Mouse (Mus musculus) retina, adult 2 months (tissue): ENCODE measurements around the gene Mapkap1.
"Not testable (repeated sequence)": the region's sequence is repeated elsewhere in the genome, so short reads cannot be mapped to it uniquely, and the experiment has no call there.

ENCODE experiments used
- DNase-seq: peaks from one replicate; pipeline ENCODE4 v3.0.0-alpha.2; 2012; ENCODE audit warnings: low read depth, low spot score

Mapkap1 gene

DNA sequence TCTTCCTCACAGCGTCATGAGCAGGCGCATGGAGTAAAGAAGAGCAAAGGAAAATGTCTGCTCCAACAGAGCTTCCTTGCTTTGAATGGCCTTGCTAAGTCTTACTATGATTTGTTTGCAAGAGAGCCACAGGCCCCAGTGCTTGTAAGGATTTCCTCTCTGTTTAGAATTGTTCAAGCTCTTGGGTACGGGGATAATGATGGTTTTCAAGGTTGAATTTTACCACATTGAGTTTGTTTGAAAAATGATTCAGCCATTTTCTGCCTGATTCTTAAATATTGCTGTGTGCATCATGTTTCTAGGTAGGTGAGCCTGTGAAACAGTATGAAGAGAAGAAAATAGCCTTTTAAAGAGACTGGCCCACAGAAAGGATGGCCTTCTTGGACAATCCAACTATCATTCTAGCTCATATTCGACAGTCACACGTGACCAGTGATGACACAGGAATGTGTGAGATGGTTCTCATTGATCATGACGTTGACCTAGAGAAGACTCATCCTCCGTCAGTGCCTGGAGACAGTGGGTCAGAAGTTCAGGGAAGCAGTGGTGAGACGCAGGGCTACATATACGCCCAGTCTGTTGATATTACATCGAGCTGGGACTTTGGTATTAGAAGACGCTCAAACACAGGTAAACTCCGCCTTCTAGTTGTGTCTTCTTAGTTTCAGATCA is 25.3 kb downstream of the Mapkap1 start:
- no peak for DNase-seq

GRCm38 (mm10) chr2:34432887-34433286 is 26.3 kb downstream of the Mapkap1 start:
- not testable (repeated sequence) for DNase-seq

DNA sequence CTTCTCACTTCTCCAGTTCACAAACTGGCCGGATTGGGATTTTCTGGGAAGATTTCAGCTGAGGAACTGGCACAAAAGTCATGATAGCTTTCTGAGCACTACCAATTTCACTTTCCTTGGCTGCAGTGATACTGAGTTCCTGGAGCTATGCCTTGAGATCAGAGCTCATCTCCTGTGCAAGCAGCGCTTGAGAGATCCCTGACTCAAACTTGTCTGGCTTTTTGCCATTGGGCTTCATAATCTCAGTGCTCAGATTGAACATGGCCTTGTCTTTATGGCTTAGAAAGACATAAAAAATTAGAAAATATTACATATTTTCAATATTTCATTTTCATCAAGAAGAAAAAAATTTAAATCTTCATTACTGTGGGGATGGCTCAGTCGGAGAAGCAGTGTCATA is 29.8 kb downstream of the Mapkap1 start:
- DNase-seq: no peak

DNA sequence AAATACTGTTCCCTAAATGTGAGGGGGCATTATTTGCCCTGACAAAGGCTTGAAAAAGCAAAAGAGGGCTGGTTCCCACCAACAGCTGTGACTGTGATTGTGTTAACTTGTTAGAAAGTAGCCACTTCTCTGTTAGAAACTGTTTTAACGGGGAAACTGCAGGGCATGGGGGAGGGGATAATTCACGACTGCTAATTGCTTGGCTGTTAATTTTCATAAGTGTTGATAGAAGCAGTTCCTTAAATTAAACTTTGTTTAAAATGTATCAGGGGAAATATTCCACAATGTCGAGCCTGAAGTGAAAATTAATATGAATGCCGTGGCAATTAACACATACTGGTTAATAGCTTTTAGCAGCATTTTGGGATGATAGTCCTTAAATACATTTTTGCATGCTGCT is 42.2 kb downstream of the Mapkap1 start:
- DNase-seq: no peak

DNA sequence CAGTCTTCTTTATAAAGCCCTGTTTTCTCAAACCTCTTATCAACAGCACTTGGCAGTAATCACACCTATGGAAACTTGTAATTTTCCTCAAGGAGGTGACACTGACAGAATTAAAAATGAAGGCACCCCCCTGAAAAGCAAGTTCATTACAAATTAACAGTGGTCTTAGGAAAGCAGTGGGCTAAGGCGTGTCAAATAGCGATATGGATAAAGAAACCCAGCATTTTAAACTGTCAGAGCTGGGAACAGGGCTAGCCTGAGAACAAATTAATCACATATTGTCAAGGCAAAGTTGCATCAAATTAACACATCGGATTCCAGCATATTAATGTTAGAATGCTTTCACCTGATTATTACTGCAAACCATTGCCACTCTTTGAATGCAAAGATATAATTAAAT is 55.9 kb downstream of the Mapkap1 start:
- no peak for DNase-seq

- DNase-seq: no peak
Measured at GRCm38 (mm10) chr2:34468559-34469141, 62.1 kb downstream of the Mapkap1 start.

DNA sequence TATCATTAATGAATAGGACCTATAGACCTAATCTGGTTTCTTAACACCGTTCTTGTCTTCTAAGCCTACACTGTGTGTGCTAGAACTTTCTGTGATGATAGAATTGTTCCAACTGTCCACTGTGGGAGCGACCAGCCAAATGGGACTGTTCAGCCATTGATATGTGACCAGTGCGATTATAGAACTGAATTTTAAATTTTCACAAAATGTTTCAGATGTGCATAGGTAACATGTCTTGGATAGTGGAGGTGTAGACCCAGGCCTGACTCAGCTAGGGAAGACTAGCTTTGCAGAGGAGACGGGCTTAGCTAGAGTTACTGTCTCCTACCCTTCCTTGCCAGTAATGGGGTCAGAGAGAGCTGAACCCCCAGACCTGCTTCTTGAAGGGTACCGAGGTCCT is 62.8 kb downstream of the Mapkap1 start:
- no peak for DNase-seq

GRCm38 (mm10) chr2:34473775-34474174 is 67.2 kb downstream of the Mapkap1 start:
- DNase-seq: no peak

- DNase-seq: no peak
Measured at GRCm38 (mm10) chr2:34481401-34481800, 74.8 kb downstream of the Mapkap1 start.

DNA sequence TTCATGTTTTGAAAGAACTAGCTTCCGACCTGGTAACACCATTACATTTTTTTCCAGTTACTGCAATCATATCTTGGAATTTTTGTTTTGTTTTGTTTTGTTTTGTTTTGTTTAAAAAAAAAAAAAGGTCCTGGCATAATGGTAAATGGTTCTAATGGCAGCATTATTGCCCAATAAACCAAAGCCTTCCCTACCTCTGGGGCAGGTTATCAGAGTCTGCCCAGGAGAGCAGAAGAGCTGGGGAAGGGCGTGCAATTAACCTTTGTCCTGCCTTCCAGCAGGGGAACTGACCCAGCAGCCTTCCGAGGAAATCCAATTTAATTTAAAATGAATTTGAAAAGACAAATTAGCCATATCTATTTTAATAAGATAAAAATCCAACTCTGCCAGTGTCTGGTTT is 75.5 kb downstream of the Mapkap1 start:
- no peak for DNase-seq

DNA sequence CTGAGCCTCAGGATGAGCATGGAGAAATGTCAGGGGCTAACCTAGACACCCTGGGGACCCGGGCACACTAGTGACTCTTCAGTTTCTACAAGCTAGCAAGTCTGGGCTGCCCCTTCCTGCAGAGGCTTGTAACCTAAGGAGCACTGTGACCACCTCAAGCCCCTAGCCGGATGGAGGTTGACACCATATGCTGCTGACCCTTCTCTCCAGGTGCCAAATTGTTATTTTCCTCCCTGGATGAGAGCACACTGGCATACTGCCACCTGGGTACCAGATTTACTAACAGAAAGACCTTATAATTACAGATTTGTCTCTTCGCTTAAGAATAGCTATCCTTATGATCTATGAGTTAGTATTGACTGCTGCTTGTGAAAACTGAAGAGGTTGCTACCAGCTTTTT is 76.0 kb downstream of the Mapkap1 start:
- no peak for DNase-seq

- no peak for DNase-seq
Measured at GRCm38 (mm10) chr2:34487281-34487680, 80.7 kb downstream of the Mapkap1 start.

GRCm38 (mm10) chr2:34503975-34504730 is 97.6 kb downstream of the Mapkap1 start:
- no peak for DNase-seq

DNA sequence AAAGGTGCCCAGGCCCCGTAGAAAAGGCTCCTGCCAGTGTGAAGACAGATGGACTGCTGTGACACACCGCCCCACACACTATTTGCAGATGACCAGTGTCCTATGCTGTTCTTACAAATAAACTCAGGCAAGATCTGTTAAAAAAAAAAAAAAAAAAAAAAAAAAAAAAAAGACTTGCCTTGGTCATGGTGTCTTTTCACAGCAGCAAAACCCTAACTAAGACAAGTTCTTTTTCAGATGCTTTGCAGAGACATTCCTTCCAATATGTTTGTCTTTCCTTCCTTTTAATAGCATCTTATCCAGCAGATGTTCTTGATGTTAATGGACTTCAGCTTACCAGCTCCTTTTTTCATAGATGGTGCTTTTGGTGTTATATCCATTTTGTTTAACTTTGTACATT is 99.6 kb downstream of the Mapkap1 start:
- DNase-seq: not testable (repeated sequence)

DNA sequence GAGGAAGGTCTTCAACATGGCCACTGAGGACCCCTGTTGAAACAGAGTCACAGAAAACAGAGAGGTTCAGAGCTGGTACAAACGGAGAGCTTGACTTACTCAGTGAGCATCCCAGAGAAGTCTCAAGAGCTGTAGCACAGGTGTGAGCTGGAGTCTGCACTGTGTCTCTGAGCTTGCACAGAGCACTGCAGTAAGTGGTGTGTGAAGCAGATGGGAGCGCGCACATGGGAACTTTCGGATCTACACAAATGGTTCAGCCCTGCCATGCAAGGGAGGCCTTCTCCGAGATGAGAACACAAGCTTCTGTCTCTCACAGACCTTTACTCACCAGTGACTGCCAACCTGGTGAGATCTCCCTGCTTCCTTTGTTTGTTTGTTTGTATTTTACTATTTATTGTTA is 103.3 kb downstream of the Mapkap1 start:
- DNase-seq: no peak

DNA sequence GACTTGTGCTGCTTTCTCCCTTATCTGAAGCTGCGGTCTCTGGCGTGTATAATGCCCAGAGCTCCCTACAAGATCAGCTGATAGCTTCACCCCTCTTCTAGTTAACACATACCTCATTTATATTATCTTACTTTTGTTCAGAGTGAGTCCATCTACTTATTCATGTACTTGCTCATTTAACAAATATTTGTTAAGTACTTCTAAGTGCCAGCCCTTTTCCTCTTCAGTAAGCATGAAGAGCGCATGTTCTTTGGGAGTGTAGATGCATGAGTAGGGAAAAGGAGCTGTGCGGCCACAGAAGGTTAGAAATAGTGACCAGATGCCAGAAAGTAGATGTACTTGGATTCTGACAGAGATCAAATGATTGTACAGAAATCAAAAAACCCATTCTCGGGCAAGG is 108.7 kb downstream of the Mapkap1 start:
- DNase-seq: no peak

- DNase-seq: no peak
Measured at GRCm38 (mm10) chr2:34518083-34518482, 111.5 kb downstream of the Mapkap1 start.

GRCm38 (mm10) chr2:34518526-34518925 is 112.0 kb downstream of the Mapkap1 start:
- DNase-seq: no peak

DNA sequence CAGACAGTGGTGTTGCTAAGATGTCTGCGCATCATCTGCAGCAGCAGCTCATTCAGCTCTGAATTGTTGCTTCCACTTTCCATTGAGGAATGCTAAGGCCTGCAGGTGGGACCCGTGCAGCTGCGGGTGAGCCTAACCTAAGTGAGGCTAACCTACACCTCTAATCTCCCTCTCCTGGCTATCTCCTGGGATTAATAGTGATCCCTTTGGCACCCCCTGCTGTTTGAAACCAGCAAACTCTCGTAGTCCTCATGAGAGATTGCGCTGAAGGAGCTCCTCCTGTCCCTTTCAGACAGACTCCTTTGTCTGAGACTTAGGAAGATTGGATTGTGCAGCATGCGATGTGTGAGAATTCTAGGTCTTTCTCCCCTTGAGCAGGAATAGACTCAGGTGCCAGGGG is 113.0 kb downstream of the Mapkap1 start:
- DNase-seq: peak; percentile 60

- no peak for DNase-seq
Measured at GRCm38 (mm10) chr2:34521384-34521783, 114.8 kb downstream of the Mapkap1 start.

DNA sequence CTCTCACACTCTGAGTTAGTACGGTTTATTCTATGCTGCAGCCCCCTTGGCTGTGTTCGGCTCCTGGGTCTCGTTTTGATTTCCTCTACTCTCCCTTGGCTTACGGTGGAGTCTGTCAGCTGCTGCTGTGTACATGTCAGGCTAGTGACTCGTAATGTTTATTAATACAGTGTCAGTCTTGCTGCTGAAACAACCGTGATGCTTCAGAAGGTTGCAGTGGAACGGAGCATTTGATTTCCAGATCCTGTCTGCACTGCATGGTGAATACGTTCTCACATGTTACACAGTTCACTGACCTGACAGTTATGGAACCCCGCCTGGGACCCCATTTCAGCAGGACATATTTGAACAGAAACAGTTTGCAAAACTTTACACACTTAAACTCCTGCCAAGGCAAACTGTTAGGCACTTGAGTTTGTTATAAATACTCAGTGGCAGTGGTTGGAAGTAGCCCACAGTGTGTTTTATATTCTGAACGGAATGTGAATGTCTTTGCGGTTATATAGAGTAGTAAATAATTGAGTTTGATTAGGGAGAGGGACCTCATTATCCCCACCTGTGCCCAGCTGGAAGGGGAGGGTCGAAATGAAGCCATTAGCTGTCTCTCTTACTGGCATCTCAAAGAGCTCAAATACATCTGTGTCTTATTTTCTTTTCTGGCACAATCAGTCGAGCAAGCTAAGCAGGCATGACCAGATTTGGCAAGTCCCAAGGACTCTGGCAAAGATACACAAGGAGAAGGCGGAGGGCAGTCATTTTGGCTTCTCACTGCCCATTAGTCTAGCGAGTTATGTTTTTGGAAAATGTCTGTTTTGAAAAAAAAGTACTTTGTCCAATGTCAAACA is 120.2 kb downstream of the Mapkap1 start:
- no peak for DNase-seq

- no peak for DNase-seq
Measured at GRCm38 (mm10) chr2:34528491-34528890, 121.9 kb downstream of the Mapkap1 start.
